Mouse (Mus musculus): ENCODE data around the gene Fxr2.

- peak; percentile 27; the same call in 1 of the 2 replicates for TF ChIP-seq POLR2A (IDR thresholded peaks at IDR 0.05; ENCODE audit: low read depth, low read length)
- TF ChIP-seq CTCF (IDR thresholded peaks at IDR 0.05; ENCODE audit: extremely low read depth, insufficient read length, insufficient replicate concordance, low read depth, low read length), result no peak
Measured at GRCm38 (mm10) chr11:69692196-69692811, 59.5 kb downstream of the Fxr2 start.

Data from small intestine, adult 2 months (tissue).